In genomic region chr3:97706561-97706960, GRCm38 (mm10) we compare ENCODE assay signal across 47 mouse cellular contexts. TPM values are rescaled to one million over a fixed set of nuclear protein-coding genes. Genes with fewer than 3 reads are reported as not detected.
"Had no signal": no experiment of that assay in that cellular context is flagged by ENCODE, and none has a peak within 500 bp of the region (broad histone marks: within the 10 kb centered on the region; RNA-seq: fewer than 3 reads in every experiment).

No protein-coding gene starts in this region.

- H3K36me3 ChIP-seq: limb, embryonic 10.5 days; limb, embryonic 12.5 days; limb, embryonic 13.5 days; liver, embryonic 12.5 days; liver, embryonic 13.5 days; liver, embryonic 15.5 days; lung, embryonic 15.5 days; midbrain, embryonic 10.5 days; midbrain, embryonic 12.5 days; neural tube, embryonic 12.5 days had no signal

- DNase-seq: left cerebral cortex, postnatal 4 days; liver; liver, embryonic 13.5 days; liver, postnatal 0 days; lung, adult 18-20 months; lung, adult 2 months; lung, embryonic 14.5 days; lung, postnatal 10 days; lung, postnatal 14 days; lung, postnatal 36 days; lung, postnatal 4 days; midbrain, embryonic 14.5 days had no signal

- H3K27ac ChIP-seq: limb, embryonic 10.5 days; limb, embryonic 12.5 days; limb, embryonic 13.5 days; limb, embryonic 15.5 days; liver, embryonic 12.5 days; liver, embryonic 13.5 days; liver, embryonic 14.5 days; liver, embryonic 15.5 days; lung, embryonic 15.5 days; macrophage; midbrain, embryonic 10.5 days; midbrain, embryonic 12.5 days; midbrain, embryonic 13.5 days; midbrain, embryonic 15.5 days; neural tube, embryonic 12.5 days had no signal

- H3K9me3 ChIP-seq: limb, embryonic 10.5 days; limb, embryonic 12.5 days; limb, embryonic 13.5 days; limb, embryonic 15.5 days; liver, embryonic 12.5 days; liver, embryonic 13.5 days; liver, embryonic 15.5 days; lung, embryonic 15.5 days; megakaryocyte, embryonic 14.5 days; midbrain, embryonic 10.5 days; midbrain, embryonic 12.5 days; midbrain, embryonic 13.5 days; midbrain, embryonic 15.5 days; neural tube, embryonic 12.5 days had no signal

- H3K9ac ChIP-seq: limb, embryonic 12.5 days; limb, embryonic 13.5 days; limb, embryonic 15.5 days; liver, embryonic 12.5 days; liver, embryonic 13.5 days; liver, embryonic 14.5 days; liver, embryonic 15.5 days; liver, postnatal 0 days; lung, embryonic 14.5 days; lung, embryonic 15.5 days; midbrain, embryonic 12.5 days; midbrain, embryonic 13.5 days; midbrain, embryonic 15.5 days; neural tube, embryonic 12.5 days had no signal

- H3K4me1 ChIP-seq: limb, embryonic 10.5 days; limb, embryonic 12.5 days; limb, embryonic 13.5 days; limb, embryonic 15.5 days; liver, embryonic 12.5 days; liver, embryonic 13.5 days; liver, embryonic 15.5 days; lung, embryonic 15.5 days; midbrain, embryonic 10.5 days; midbrain, embryonic 12.5 days; midbrain, embryonic 13.5 days; midbrain, embryonic 15.5 days; neural tube, embryonic 12.5 days had no signal

- H3K4me3 ChIP-seq: limb, embryonic 10.5 days; limb, embryonic 12.5 days; limb, embryonic 13.5 days; limb, embryonic 15.5 days; liver, embryonic 12.5 days; liver, embryonic 13.5 days; liver, embryonic 15.5 days; lung, embryonic 15.5 days; megakaryocyte, embryonic 14.5 days; midbrain, embryonic 10.5 days; midbrain, embryonic 12.5 days; midbrain, embryonic 13.5 days; midbrain, embryonic 15.5 days; myocyte; neural tube, embryonic 12.5 days had no signal

- H3K27me3 ChIP-seq: limb, embryonic 12.5 days; limb, embryonic 13.5 days; limb, embryonic 15.5 days; liver, embryonic 12.5 days; liver, embryonic 13.5 days; liver, embryonic 15.5 days; lung, embryonic 15.5 days; midbrain, embryonic 12.5 days; midbrain, embryonic 13.5 days; midbrain, embryonic 15.5 days; neural tube, embryonic 12.5 days had no signal

RNA-seq across cellular contexts. Expression of gene Gm17651, which starts 32.1 kb away (rescaled TPM):
- total RNA-seq: left cerebral cortex, postnatal 10 days; left cerebral cortex, postnatal 14 days; left cerebral cortex, postnatal 25 days; left cerebral cortex, postnatal 36 days; left cerebral cortex, postnatal 4 days; liver, adult 2 months; megakaryocyte progenitor cell, adult 5-6 weeks; megakaryocyte, adult 5-6 weeks; megakaryocyte-erythroid progenitor cell, adult 5-6 weeks; midbrain, postnatal 0 days; monocyte, adult 5-6 weeks had no signal
- polyA plus RNA-seq: limb, embryonic 10.5 days; limb, embryonic 11.5 days; limb, embryonic 12.5 days; limb, embryonic 13.5 days; limb, embryonic 14.5 days; limb, embryonic 15.5 days; liver, adult 2 months; liver, embryonic 11.5 days; liver, embryonic 12.5 days; liver, embryonic 13.5 days; liver, embryonic 14.5 days; liver, embryonic 15.5 days; liver, embryonic 16.5 days; liver, postnatal 0 days; lung, adult 2 months; lung, embryonic 14.5 days; lung, embryonic 15.5 days; lung, embryonic 16.5 days; lung, postnatal 0 days; macrophage; midbrain, embryonic 10.5 days; midbrain, embryonic 11.5 days; midbrain, embryonic 12.5 days; midbrain, embryonic 13.5 days; midbrain, embryonic 14.5 days; midbrain, embryonic 15.5 days; midbrain, embryonic 16.5 days; midbrain, postnatal 0 days; myocyte; neural tube, embryonic 11.5 days; neural tube, embryonic 12.5 days had no signal
